Mouse (Mus musculus) heart, postnatal 36 days (tissue): ENCODE results near the gene Syt17. TPM values are rescaled to one million over a fixed set of nuclear protein-coding genes. Genes with fewer than 3 reads are reported as not detected.

Experiments used
- DNase-seq, 2 experiments: peaks; one replicate each; pipeline ENCODE4 v3.0.0; 2021 to 2022
- intact Hi-C: fragments of 180-260 bp; cut with DNase I; formaldehyde crosslinking; loops from one replicate; pipeline ENCODE4 v1.15.1; 2025
- total RNA-seq, 2 experiments: library from RNA; stranded (reverse); gene quantifications; 2 replicates each; pipeline ENCODE4 v1.2.3; 2021

Gene Syt17
- total RNA-seq: 1 to 10 TPM; 1.5 to 2.1 TPM

GRCm38 (mm10) chr7:118448134-118448967 is at the start of gene Syt17:
Gene Syt17, minus strand, starts transcription at chr7:118448222.
- DNase-seq: peak; percentile 76 to 85
- intact Hi-C loops: loop anchor here (1.0 to 5.0 kb wide), 5 partner anchors 42 to 240 kb away; partner anchors contain the start of gene Itpripl2

- intact Hi-C loops: no loop called here
- no peak for DNase-seq
Observed at GRCm38 (mm10) chr7:118494892-118495579, 47.0 kb upstream of the Syt17 start.

GRCm38 (mm10) chr7:118493892-118494291 is 45.9 kb upstream of the Syt17 start:
- no peak for DNase-seq
- intact Hi-C loops: no loop called here

- intact Hi-C loops: loop anchor here (2.0 kb wide), 2 partner anchors 27 to 43 kb away; partner anchors contain the start of gene Syt17
- peak; percentile 86 to 90 for DNase-seq
Observed at GRCm38 (mm10) chr7:118491431-118492147, 43.6 kb upstream of the Syt17 start, which contains the start of gene Itpripl2. Gene Itpripl2, minus strand, starts transcription at chr7:118491975.

GRCm38 (mm10) chr7:118490666-118491430 is 42.8 kb upstream of the Syt17 start:
- intact Hi-C loops: loop anchor here (2.0 kb wide), 2 partner anchors 28 to 42 kb away; partner anchors contain the start of gene Syt17
- DNase-seq: peak; percentile 56 to 67

GRCm38 (mm10) chr7:118489706-118490665 is 42.0 kb upstream of the Syt17 start:
- peak; percentile 45 to 50 for DNase-seq
- intact Hi-C loops: loop anchor here (1.0 to 2.0 kb wide), 3 partner anchors 20 to 41 kb away; partner anchors contain the start of gene Syt17

- DNase-seq: no peak
- intact Hi-C loops: no loop called here
Observed at GRCm38 (mm10) chr7:118488060-118488664, 40.1 kb upstream of the Syt17 start.

GRCm38 (mm10) chr7:118486917-118487316 is 38.9 kb upstream of the Syt17 start:
- DNase-seq: no peak
- intact Hi-C loops: no loop called here

- intact Hi-C loops: no loop called here
- no peak for DNase-seq
Observed at GRCm38 (mm10) chr7:118483996-118484395, 36.0 kb upstream of the Syt17 start.

GRCm38 (mm10) chr7:118482001-118482400 is 34.0 kb upstream of the Syt17 start:
- intact Hi-C loops: no loop called here

GRCm38 (mm10) chr7:118481047-118481810 is 33.2 kb upstream of the Syt17 start:
- intact Hi-C loops: no loop called here
- no peak for DNase-seq

More at GRCm38 (mm10) chr7:118482001-118482400, 34.0 kb upstream of the Syt17 start:
- DNase-seq: no peak

- intact Hi-C loops: no loop called here
- DNase-seq: no peak
Observed at GRCm38 (mm10) chr7:118480160-118480709, 32.2 kb upstream of the Syt17 start.

GRCm38 (mm10) chr7:118478835-118479312 is 30.9 kb upstream of the Syt17 start:
- peak; percentile 65 to 79 for DNase-seq
- intact Hi-C loops: no loop called here

GRCm38 (mm10) chr7:118476428-118476827 is 28.4 kb upstream of the Syt17 start:
- intact Hi-C loops: no loop called here
- DNase-seq: no peak

GRCm38 (mm10) chr7:118475008-118475705 is 27.1 kb upstream of the Syt17 start:
- DNase-seq: peak; percentile 53 to 54
- intact Hi-C loops: no loop called here

- intact Hi-C loops: no loop called here
- DNase-seq: no peak
Observed at GRCm38 (mm10) chr7:118472886-118473285, 24.9 kb upstream of the Syt17 start.
